Mouse (Mus musculus) midbrain, embryonic 11.5 days (tissue): ENCODE results near the gene Btbd11. TPM values are rescaled to one million over a fixed set of nuclear protein-coding genes. Genes with fewer than 3 reads are reported as not detected.

Experiments
- ATAC-seq: fragments of 200-750 bp; cut with Nextera tagmentation; 2 replicates; pipeline ENCODE4 v1.8.0; 2017; ENCODE audit warnings: moderate TSS enrichment, moderate library complexity; ENCODE audit not compliant: low FRiP score
- DNase-seq: peaks from one replicate; pipeline ENCODE4 v3.0.0; 2015; ENCODE audit warnings: low spot score; ENCODE audit errors: missing footprints
- H3K27ac ChIP-seq: fragments of 300-500 bp; sonication (generic); 2 replicates; pipeline ENCODE4 v1.5.1; 2014; ENCODE audit warnings: low read depth, low read length
- H3K27me3 ChIP-seq: fragments of 300-500 bp; sonication (generic); 2 replicates; pipeline ENCODE4 v1.6.1; 2014; ENCODE audit warnings: mild to moderate bottlenecking, low read length, moderate library complexity, mixed read lengths; ENCODE audit not compliant: control insufficient read depth, insufficient read depth
- H3K36me3 ChIP-seq: fragments of 300-500 bp; sonication (generic); 2 replicates; pipeline ENCODE4 v1.6.1; 2014; ENCODE audit warnings: mild to moderate bottlenecking, low read length, moderate library complexity, mixed read lengths; ENCODE audit not compliant: control insufficient read depth, insufficient read depth
- H3K4me1 ChIP-seq: fragments of 300-500 bp; sonication (generic); 2 replicates; pipeline ENCODE4 v1.6.1; 2014; ENCODE audit warnings: low read length; ENCODE audit not compliant: control insufficient read depth, insufficient read depth
- H3K4me2 ChIP-seq: fragments of 300-500 bp; sonication (generic); 2 replicates; pipeline ENCODE4 v1.6.1; 2014; ENCODE audit warnings: mild to moderate bottlenecking, moderate library complexity
- H3K4me3 ChIP-seq: fragments of 300-500 bp; sonication (generic); 2 replicates; pipeline ENCODE4 v1.5.1; 2014; ENCODE audit warnings: low read depth, low read length
- H3K9ac ChIP-seq: fragments of 300-500 bp; sonication (generic); 2 replicates; pipeline ENCODE4 v1.6.1; 2014; ENCODE audit warnings: low read length
- H3K9me3 ChIP-seq: fragments of 300-500 bp; sonication (generic); 2 replicates; pipeline ENCODE4 v1.6.1; 2016; ENCODE audit warnings: low read length; ENCODE audit not compliant: control insufficient read depth
- WGBS: fragments of 180-500 bp; shearing (Covaris S2); extraction: QIAGEN DNeasy Blood & Tissue Kit; methylation state at CpG from one replicate; pipeline ENCODE4 v1.1.7; 2014; 5-methylcytosine and 5-hydroxymethylcytosine counted together
- polyA plus RNA-seq: library from polyadenylated mRNA; unstranded; fragments of >200 nt; fragmentation: Nextera tagmentation; extraction: Ambion mirVana; gene quantifications from 2 replicates; pipeline ENCODE4 v1.2.1, GENCODE M21; 2014

Btbd11 gene
- polyA plus RNA-seq, 1 experiment from 2014 or later: 8.2 TPM

DNA sequence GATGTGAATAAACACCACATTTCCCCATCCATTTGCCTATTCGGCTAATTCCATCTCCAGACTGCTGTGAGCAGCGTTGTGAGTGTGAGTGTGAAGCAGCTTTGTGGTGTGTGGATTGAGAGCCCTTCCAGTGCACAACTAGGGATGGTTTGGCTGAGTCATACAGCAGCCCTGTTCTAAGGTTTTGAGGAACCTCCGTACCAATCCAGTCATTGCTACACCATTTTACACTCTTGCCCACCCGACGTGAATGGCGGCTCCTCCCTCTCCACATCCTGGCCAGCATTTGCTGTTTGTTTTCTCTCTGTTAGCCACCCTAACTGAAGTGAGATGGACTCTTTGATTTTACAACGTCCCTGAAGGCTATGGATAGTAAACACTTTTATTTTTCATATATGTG, 186.0 kb downstream of the Btbd11 start:
- Histone ChIP-seq H3K9me3 (no peaks in the 10 kb centered on the region; the same call in 1 of the 2 replicates), H3K36me3 (no peaks in the 10 kb centered on the region), H3K4me3 (no peak overlapping the region), H3K4me2 (no peak overlapping the region), H3K4me1 (no peaks in the 10 kb centered on the region), H3K27me3 (no peaks in the 10 kb centered on the region), H3K27ac (no peak overlapping the region), H3K9ac (no peak overlapping the region)
- ATAC-seq (no peak), DNase-seq (no peak)
- 90% methylated on average over 7 of the region's 7 CpGs for WGBS

DNA sequence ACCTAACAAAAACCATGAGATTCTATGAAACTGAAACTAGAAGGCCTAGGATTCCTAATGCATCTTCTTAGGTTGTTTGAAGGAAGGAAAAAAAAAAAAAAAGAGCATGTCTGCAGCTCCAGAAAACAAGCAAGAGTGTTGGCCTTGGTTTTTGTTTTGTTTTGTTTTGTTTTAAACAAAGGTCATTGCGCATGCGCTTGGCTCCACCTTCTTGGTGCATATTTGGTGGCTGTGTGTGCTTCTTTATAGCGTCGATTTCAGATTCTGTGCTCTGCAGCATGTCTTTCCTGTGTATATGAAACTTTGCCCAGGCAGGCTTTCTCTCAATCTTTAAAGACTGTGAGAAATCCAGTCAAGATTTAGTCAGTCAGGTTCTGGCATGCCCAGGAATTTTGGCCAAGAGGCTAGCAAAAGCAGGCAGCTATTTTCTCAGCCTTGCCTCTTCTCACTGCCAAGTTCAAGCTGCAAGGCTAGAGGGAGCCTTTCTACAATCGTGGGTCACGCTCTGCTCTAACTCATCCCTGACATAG, 191.3 kb downstream of the Btbd11 start:
- no peak overlapping the region for H3K9ac ChIP-seq
- 89% methylated on average over 6 of the region's 6 CpGs for WGBS
- ATAC-seq (no peak), DNase-seq (no peak)
- H3K4me2 ChIP-seq: no peak overlapping the region
- H3K27ac ChIP-seq: no peak overlapping the region
- H3K36me3 ChIP-seq: no peaks in the 10 kb centered on the region
- H3K4me1 ChIP-seq: no peaks in the 10 kb centered on the region
- no peaks in the 10 kb centered on the region; the same call in 1 of the 2 replicates for H3K9me3 ChIP-seq
- H3K27me3 ChIP-seq: no peaks in the 10 kb centered on the region
- H3K4me3 ChIP-seq: no peak overlapping the region

DNA sequence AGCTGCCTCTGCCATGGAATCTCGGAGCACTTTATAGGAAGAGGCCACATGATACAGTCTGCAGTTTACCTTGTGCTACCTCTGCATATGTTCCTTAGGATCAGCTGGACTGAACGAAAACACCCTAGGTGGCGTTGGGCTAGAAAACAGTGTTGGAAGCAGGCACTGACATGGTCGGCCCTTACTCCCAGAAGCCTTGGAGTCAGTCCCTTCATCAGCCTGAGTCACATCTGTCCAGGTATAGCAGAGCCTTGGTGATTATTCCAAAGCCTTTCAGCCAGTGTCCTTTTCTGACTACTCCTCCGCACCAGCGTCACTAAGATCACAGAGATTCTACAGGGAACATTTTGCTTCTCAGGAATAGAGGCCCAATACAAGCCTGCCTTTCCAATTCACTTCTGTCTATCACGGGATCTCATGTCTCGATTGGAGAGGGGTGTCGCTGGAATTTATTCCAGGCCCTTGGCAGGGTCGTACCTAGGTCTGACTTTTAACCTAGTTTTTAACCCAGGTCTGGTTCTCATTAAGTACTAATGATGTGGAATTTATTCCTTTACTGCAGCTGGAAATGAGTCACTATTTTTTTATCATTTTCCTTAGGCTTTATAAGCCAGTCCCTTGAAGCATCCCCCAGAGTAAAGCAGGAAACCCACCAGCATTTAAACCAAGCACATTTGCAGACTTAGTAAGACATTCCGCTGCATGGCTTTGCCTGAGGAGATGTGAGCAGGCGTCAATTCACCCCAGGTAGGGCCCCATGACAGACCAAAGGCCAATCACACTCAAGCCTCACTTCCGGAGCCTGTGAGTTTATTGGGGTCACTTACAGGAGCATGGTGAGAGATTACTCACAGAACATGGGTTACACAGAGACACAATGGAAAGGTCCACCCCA, 192.2 kb downstream of the Btbd11 start:
- Histone ChIP-seq H3K9ac (no peak overlapping the region), H3K4me2 (no peak overlapping the region), H3K27ac (no peak overlapping the region), H3K36me3 (no peaks in the 10 kb centered on the region), H3K9me3 (no peaks in the 10 kb centered on the region), H3K4me3 (no peak overlapping the region), H3K27me3 (no peaks in the 10 kb centered on the region), H3K4me1 (no peaks in the 10 kb centered on the region)
- DNase-seq (no peak), ATAC-seq (no peak)
- 86% methylated on average over 13 of the region's 13 CpGs for WGBS

DNA sequence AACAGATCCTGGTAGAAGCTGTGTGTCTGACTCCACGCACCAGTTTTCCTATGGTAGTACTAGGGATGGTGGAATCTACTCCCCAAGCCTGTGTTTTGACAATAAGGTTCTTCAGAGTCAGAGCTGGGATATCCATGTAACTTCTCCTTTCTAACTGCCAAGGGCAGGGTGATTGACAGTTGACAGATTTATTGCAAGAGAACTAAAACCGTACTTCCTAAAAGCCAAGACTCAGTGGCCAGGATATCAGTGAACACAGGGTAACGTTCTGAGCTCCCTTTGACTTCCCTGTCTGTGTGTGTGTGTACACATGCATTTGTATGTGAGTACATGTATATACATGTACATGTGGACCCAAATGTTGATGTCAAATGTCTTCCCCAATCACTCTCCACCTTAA, 201.1 kb downstream of the Btbd11 start:
- ATAC-seq (no peak), DNase-seq (no peak)
- over 99% methylated on average over 3 of the region's 3 CpGs for WGBS
- Histone ChIP-seq H3K9me3 (no peaks in the 10 kb centered on the region), H3K36me3 (no peaks in the 10 kb centered on the region), H3K4me1 (no peaks in the 10 kb centered on the region), H3K27me3 (no peaks in the 10 kb centered on the region), H3K27ac (no peak overlapping the region), H3K9ac (no peak overlapping the region), H3K4me3 (no peak overlapping the region), H3K4me2 (no peak overlapping the region)

DNA sequence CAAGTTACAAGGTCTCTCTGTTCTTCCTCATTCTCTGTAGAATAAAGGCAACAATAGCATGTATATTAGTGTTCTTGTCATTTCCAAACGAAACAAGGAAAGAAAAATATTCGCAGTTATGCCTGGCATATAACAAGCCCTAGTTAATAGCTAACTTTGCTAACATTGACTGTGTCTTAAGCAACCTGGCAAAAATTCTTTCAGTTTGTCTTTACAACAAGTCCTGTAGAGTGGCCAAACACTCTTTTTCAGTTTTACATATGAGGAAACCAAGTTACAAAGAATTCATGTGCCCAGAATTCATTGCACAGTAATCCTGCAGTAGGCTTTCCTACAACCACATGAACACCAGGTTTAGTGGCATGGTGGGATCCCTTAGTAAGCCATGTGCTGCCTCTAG, 203.4 kb downstream of the Btbd11 start:
- H3K36me3 ChIP-seq: no peaks in the 10 kb centered on the region
- H3K9ac ChIP-seq: no peak overlapping the region
- DNase-seq (no peak), ATAC-seq (no peak)
- no peak overlapping the region for H3K4me3 ChIP-seq
- H3K27ac ChIP-seq: no peak overlapping the region
- H3K27me3 ChIP-seq: no peaks in the 10 kb centered on the region
- H3K9me3 ChIP-seq: no peaks in the 10 kb centered on the region
- 91% methylated on average over 2 of the region's 2 CpGs for WGBS
- H3K4me2 ChIP-seq: no peak overlapping the region
- no peaks in the 10 kb centered on the region for H3K4me1 ChIP-seq

DNA sequence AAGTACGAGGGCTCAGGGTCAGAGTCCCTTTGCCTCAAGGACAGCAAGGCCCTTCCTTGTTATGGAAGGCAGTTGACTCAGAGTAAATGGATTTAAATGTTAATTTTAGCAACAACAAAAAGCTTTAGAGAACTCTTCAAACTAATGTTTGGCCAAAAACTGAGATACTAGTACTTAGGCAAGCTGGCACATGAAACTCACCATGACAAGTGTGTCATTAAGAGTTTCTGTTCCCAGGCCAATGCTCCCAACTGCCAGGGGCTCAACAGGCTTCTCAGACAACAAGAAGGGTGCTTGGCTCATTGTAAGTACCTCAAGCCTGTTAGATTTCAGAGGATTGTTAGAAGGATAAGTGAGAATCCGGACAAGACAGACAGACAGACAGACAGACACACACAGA, 204.7 kb downstream of the Btbd11 start:
- no peaks in the 10 kb centered on the region for H3K4me1 ChIP-seq
- WGBS: 86% methylated on average over 2 of the region's 2 CpGs
- H3K9me3 ChIP-seq: no peaks in the 10 kb centered on the region
- H3K36me3 ChIP-seq: no peaks in the 10 kb centered on the region
- ATAC-seq (no peak), DNase-seq (peak; percentile 28)
- H3K27me3 ChIP-seq: no peaks in the 10 kb centered on the region
- no peak overlapping the region for H3K27ac ChIP-seq
- H3K4me2 ChIP-seq: no peak overlapping the region
- no peak overlapping the region for H3K4me3 ChIP-seq
- no peak overlapping the region for H3K9ac ChIP-seq

DNA sequence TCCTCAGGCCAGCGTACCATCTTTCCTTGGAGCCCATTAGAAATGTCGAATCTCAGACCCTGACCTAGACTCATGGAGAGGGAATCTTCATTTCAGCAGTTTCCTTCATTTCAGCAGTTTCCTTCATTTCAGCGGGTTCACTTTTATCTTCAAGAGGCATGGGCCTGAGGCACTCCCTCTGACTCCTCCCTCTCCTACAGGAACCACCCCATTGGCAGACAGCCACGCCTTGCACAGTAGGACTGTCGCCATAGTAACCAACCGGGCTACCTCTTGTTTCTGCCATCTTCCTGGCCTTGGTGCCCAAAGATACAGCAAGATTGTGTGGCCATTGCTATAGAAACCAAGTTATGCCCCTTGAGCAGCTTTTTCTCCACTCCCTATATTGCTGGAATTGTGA, 205.4 kb downstream of the Btbd11 start:
- no peak overlapping the region for H3K27ac ChIP-seq
- H3K36me3 ChIP-seq: no peaks in the 10 kb centered on the region
- no peaks in the 10 kb centered on the region for H3K27me3 ChIP-seq
- DNase-seq: peak; percentile 67
- H3K4me2 ChIP-seq: no peak overlapping the region
- WGBS: 39% methylated on average over 6 of the region's 6 CpGs
- H3K9ac ChIP-seq: no peak overlapping the region
- no peaks in the 10 kb centered on the region for H3K4me1 ChIP-seq
- peak; percentile 46; the same call in 1 of the 2 replicates for ATAC-seq
- H3K9me3 ChIP-seq: no peaks in the 10 kb centered on the region
- H3K4me3 ChIP-seq: no peak overlapping the region

DNA sequence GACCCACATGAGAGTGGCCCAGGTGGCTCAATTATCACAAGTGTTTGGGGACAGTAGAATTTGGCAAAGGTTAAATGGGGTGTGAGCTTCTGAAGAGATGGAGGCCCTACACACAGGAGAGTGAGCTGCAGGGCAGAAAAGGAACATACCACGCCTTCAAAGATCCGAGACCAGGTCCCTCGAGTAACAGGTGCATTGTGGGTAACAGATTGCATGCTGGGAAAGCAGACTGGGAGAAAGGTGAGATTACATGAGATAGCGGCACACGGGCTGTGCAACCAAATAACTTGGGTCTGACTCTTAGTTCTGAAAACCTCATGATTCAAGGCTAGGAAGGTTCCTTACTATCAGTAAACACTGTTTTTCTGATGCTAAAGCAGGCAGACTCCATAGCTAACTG, 209.7 kb downstream of the Btbd11 start:
- Histone ChIP-seq H3K4me1 (no peaks in the 10 kb centered on the region), H3K27me3 (no peaks in the 10 kb centered on the region), H3K36me3 (no peaks in the 10 kb centered on the region), H3K4me2 (no peak overlapping the region), H3K4me3 (no peak overlapping the region), H3K9me3 (no peaks in the 10 kb centered on the region), H3K27ac (no peak overlapping the region), H3K9ac (no peak overlapping the region)
- ATAC-seq: no peak
- peak; percentile 49 for DNase-seq
- 81% methylated on average over 5 of the region's 5 CpGs for WGBS

DNA sequence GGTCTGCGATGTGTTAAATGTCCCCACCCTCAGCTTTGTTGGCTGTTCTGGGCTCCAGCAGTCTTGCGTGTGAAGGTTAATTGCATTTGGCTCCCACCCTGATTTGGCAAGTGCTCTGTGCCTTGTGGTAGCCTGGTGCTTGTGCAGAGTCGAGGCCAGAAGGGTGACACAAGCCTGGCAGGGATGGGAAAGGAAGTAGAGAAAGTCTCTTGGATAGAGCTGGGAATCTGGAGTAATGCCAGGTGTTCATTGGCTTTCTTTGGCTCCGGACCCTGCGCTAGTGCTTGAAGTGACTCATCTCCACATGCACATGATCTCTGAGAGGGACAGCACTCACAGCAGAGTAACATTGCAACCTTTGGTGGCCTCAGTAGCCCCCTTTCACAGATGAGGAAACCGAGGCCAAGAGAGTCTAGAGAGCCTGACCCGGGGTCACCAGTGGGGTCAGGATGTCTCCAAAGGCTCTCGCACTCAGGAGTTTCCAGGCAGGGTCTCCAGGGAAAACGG, 211.5 kb downstream of the Btbd11 start:
- no peaks in the 10 kb centered on the region for H3K4me1 ChIP-seq
- peak overlapping the region; percentile 81 for H3K9ac ChIP-seq
- no peaks in the 10 kb centered on the region for H3K36me3 ChIP-seq
- ATAC-seq: peak; percentile 11; the same call in 1 of the 2 replicates
- 55% methylated on average over 9 of the region's 9 CpGs for WGBS
- H3K27me3 ChIP-seq: no peaks in the 10 kb centered on the region
- H3K4me2 ChIP-seq: peak overlapping the region; percentile 87
- DNase-seq: peak; percentile 86
- H3K4me3 ChIP-seq: peak overlapping the region; percentile 47
- no peaks in the 10 kb centered on the region for H3K9me3 ChIP-seq
- no peak overlapping the region for H3K27ac ChIP-seq
